Mouse (Mus musculus): ENCODE data around the gene Thoc6. TPM values are rescaled to one million over a fixed set of nuclear protein-coding genes. Genes with fewer than 3 reads are reported as not detected.

Thoc6 gene
- total RNA-seq (2014; rRNA removed), result 6.0 and 6.8 TPM in 2 replicates
- 10.2 and 10.3 TPM in 2 replicates for polyA plus RNA-seq (2012; rRNA removed)

DNA sequence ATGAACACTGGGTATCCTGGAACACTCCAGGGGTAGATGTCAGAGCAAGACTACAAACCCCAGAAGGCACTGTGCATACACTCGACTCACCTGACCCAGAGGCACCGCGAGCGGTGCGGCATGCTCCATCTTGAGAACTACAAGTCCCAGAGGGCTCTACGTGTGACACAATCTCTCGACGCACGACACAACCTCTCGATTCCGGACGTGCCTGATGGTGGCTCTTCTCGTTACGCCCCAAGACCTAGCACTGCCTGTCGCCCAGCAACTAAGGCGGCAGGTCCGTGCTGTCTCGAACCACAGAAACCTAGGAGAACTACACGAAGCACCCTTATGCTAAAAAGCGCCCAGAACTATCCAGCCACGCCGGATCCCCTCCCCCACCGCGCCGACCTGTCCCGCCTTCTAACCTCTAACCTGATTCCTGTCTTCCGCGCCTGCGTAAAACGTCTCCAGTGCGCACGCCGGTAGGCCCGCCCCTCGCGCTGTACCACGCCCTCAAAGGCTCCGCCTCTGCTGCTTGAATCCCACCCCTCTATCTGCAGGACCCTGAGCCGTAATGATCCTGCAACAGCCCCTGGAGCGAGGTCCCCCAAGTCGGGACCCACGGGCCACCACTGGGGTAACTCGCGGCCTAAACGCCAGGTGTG lies at the start of gene Thoc6, which contains the start of gene Hcfc1r1:
Gene Thoc6 (minus strand): TSS at position 459 of the 650 bp plus-strand sequence.
Gene Hcfc1r1 (plus strand): TSS at position 173 of the 650 bp plus-strand sequence.
- H3K4me1 ChIP-seq (ENCODE audit: control insufficient read depth, insufficient read depth, low read length), result peaks cover 12% of the 10 kb centered on the region

DNA sequence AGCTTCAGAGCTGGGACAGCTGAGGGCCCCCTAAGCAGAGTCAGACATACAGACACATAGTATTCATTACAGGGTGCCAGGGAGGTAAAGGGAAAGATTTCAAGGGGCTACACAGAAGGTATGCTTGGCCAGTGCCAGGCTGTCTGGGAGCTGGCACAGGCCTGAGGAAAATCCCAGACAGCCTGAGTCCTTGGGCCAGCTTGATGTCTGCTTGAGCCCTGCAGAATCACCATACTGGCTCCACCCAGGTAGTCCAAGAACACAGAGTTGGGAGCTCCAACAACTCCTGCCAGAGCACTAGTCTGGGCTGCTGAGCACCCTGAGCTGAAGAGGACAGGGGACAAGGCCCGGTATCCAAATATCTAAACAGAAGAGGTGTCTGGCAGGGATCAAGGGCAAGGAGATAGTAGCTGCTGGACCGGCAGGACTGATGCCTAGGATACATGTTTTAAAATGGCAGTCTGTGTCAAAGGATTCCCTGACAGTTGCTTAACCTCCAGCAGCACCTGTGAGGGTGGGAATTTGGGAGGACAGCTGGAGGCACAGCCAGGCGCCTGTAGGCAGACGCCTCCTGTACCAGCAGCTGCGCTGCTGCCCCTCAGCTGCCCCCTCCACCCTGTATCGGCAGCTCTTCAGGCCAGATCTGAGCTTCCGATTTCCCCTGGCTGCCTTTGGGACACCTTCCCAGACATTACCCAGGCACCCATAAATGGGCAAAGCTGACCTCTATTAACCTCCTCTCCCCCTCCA lies 48.9 kb upstream of the Thoc6 start, which contains the start of gene 1520401A03Rik:
Gene 1520401A03Rik (minus strand): TSS at position 408 of the 750 bp plus-strand sequence.
- Histone ChIP-seq H3K27me3 (ENCODE audit: control insufficient read depth, insufficient read depth, low read length) (no peaks in the 10 kb centered on the region), H3K4me1 (ENCODE audit: control insufficient read depth, insufficient read depth, low read length) (0 out of 2 replicates have a peak, but pooled peaks cover 3% of the 10 kb centered on the region), H3K36me3 (ENCODE audit: control insufficient read depth, insufficient read depth, low read length) (no peaks in the 10 kb centered on the region), H3K9ac (ENCODE audit: low read depth, low read length) (no peak within 1 kb of the TSS), H3K4me3 (ENCODE audit: insufficient read depth, low read depth, low read length) (no peak within 1 kb of the TSS), H3K79me2 (ENCODE audit: control insufficient read depth, insufficient read depth, low read length) (no peaks in the 10 kb centered on the region), H3K27ac (replicated peaks; ENCODE audit: insufficient read depth, low read depth, low read length) (no peak within 1 kb of the TSS)
- WGBS, result 83% methylated on average over 7 of the region's 7 CpGs
- DNase-seq (ENCODE audit: extremely low read depth, low read depth, low spot score), result no peak
- TF ChIP-seq POLR2A (IDR thresholded peaks at IDR 0.05; ENCODE audit: extremely low read depth, insufficient read depth, low read length) (no peak), CTCF (IDR thresholded peaks at IDR 0.05; ENCODE audit: low read depth, low read length) (no peak)

More for the DNA sequence above, at the start of gene Thoc6, which contains the start of gene Hcfc1r1:
- Histone ChIP-seq H3K4me3 (ENCODE audit: insufficient read depth, low read depth, low read length) (peak within 1 kb of the TSS; percentile 59), H3K27ac (replicated peaks; ENCODE audit: insufficient read depth, low read depth, low read length) (peak within 1 kb of the TSS; percentile 77), H3K9ac (ENCODE audit: low read depth, low read length) (peak within 1 kb of the TSS; percentile 74), H3K79me2 (ENCODE audit: control insufficient read depth, insufficient read depth, low read length) (no peaks in the 10 kb centered on the region), H3K27me3 (ENCODE audit: control insufficient read depth, insufficient read depth, low read length) (no peaks in the 10 kb centered on the region), H3K36me3 (ENCODE audit: control insufficient read depth, insufficient read depth, low read length) (no peaks in the 10 kb centered on the region)
- under 1% methylated on average over 45 of the region's 45 CpGs for WGBS
- peak; percentile 98 for DNase-seq (ENCODE audit: extremely low read depth, low read depth, low spot score)
- TF ChIP-seq POLR2A (IDR thresholded peaks at IDR 0.05; ENCODE audit: extremely low read depth, insufficient read depth, low read length) (peak; percentile 41), CTCF (IDR thresholded peaks at IDR 0.05; ENCODE audit: low read depth, low read length) (no peak)

DNA sequence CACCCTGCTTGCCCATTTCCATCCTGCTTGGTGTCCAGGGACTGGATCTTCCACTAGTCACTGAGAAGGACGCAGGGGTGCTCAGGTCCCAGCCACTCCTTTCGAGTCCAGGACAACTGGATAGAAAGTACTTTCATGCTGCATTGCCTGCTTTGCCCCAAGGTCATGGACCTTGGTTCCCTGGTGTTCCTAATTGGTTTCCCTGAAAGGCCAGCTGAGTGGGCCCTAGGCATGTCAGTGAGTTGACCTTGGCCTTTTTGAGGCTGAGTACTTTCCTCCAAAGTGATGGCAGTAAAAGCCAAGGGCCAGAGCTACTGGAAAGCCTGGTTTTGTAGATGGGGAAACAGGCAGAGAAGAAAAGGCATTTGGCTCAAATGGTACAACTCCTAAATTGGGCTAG lies 48.2 kb upstream of the Thoc6 start:
- no peaks in the 10 kb centered on the region for H3K36me3 ChIP-seq (ENCODE audit: control insufficient read depth, insufficient read depth, low read length)
- DNase-seq (ENCODE audit: extremely low read depth, low read depth, low spot score), result no peak
- H3K27ac ChIP-seq (replicated peaks; ENCODE audit: insufficient read depth, low read depth, low read length), result no peak overlapping the region
- H3K4me3 ChIP-seq (ENCODE audit: insufficient read depth, low read depth, low read length), result no peak overlapping the region
- WGBS, result 66% methylated on average over 2 of the region's 2 CpGs
- H3K9ac ChIP-seq (ENCODE audit: low read depth, low read length), result no peak overlapping the region
- no peaks in the 10 kb centered on the region for H3K27me3 ChIP-seq (ENCODE audit: control insufficient read depth, insufficient read depth, low read length)
- 0 out of 2 replicates have a peak, but pooled peaks cover 3% of the 10 kb centered on the region for H3K4me1 ChIP-seq (ENCODE audit: control insufficient read depth, insufficient read depth, low read length)
- TF ChIP-seq POLR2A (IDR thresholded peaks at IDR 0.05; ENCODE audit: extremely low read depth, insufficient read depth, low read length) (no peak), CTCF (IDR thresholded peaks at IDR 0.05; ENCODE audit: low read depth, low read length) (no peak)
- H3K79me2 ChIP-seq (ENCODE audit: control insufficient read depth, insufficient read depth, low read length), result no peaks in the 10 kb centered on the region

DNA sequence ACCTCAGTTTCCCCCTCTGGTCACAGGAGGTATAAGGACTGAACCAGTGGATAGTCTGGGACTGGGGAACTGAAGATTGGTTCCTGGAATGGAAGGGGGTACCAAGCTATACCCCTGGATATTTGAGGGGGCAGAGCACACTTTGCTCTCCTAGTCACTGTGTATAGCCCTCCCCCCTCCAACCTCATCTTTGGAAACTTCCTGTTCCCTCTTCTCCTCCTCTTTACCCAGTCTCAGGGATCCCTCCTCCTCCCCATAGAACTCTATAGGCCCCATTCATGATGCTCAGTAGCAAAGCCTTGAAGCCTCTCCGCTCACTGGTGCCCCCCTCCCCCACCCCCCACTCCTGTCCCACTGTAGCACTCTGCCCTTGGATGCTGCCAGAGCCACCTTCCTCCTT lies 45.8 kb upstream of the Thoc6 start:
- no peaks in the 10 kb centered on the region for H3K36me3 ChIP-seq (ENCODE audit: control insufficient read depth, insufficient read depth, low read length)
- no peak for TF ChIP-seq POLR2A (IDR thresholded peaks at IDR 0.05; ENCODE audit: extremely low read depth, insufficient read depth, low read length)
- no peak for TF ChIP-seq CTCF (IDR thresholded peaks at IDR 0.05; ENCODE audit: low read depth, low read length)
- 75% methylated on average over 1 of the region's 1 CpGs for WGBS
- H3K27ac ChIP-seq (replicated peaks; ENCODE audit: insufficient read depth, low read depth, low read length), result no peak overlapping the region
- no peaks in the 10 kb centered on the region for H3K79me2 ChIP-seq (ENCODE audit: control insufficient read depth, insufficient read depth, low read length)
- no peaks in the 10 kb centered on the region for H3K4me1 ChIP-seq (ENCODE audit: control insufficient read depth, insufficient read depth, low read length)
- no peak overlapping the region for H3K9ac ChIP-seq (ENCODE audit: low read depth, low read length)
- no peak for DNase-seq (ENCODE audit: extremely low read depth, low read depth, low spot score)
- no peaks in the 10 kb centered on the region for H3K27me3 ChIP-seq (ENCODE audit: control insufficient read depth, insufficient read depth, low read length)
- H3K4me3 ChIP-seq (ENCODE audit: insufficient read depth, low read depth, low read length), result no peak overlapping the region

DNA sequence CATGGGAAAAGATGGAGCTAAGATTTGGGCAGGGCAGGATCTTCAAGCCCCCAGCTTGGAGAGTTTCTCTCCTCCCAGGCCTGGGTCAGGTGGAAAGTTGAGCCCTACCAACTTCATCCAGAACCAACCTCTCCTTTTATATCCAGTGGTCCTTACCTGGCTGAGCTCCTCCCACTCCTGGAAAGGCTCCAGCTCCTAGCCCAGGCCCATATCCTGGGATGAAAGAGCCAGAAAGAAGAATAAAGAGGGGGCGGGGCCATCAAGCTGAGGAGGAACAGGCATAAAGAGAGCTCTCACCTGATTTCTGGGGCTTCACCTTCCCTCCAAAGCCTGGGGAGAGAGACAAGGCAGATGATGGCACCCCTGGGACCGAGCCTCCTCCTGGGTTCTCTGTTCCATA lies 43.3 kb upstream of the Thoc6 start:
- no peaks in the 10 kb centered on the region for H3K4me1 ChIP-seq (ENCODE audit: control insufficient read depth, insufficient read depth, low read length)
- no peaks in the 10 kb centered on the region for H3K79me2 ChIP-seq (ENCODE audit: control insufficient read depth, insufficient read depth, low read length)
- 87% methylated on average over 2 of the region's 2 CpGs for WGBS
- H3K9ac ChIP-seq (ENCODE audit: low read depth, low read length), result no peak overlapping the region
- no peak for DNase-seq (ENCODE audit: extremely low read depth, low read depth, low spot score)
- H3K36me3 ChIP-seq (ENCODE audit: control insufficient read depth, insufficient read depth, low read length), result no peaks in the 10 kb centered on the region
- TF ChIP-seq POLR2A (IDR thresholded peaks at IDR 0.05; ENCODE audit: extremely low read depth, insufficient read depth, low read length) (no peak), CTCF (IDR thresholded peaks at IDR 0.05; ENCODE audit: low read depth, low read length) (no peak)
- no peak overlapping the region for H3K4me3 ChIP-seq (ENCODE audit: insufficient read depth, low read depth, low read length)
- H3K27ac ChIP-seq (replicated peaks; ENCODE audit: insufficient read depth, low read depth, low read length), result no peak overlapping the region
- no peaks in the 10 kb centered on the region for H3K27me3 ChIP-seq (ENCODE audit: control insufficient read depth, insufficient read depth, low read length)
